Mouse (Mus musculus) neural tube, embryonic 11.5 days (tissue): ENCODE results near the gene Calr3. TPM values are rescaled to one million over a fixed set of nuclear protein-coding genes. Genes with fewer than 3 reads are reported as not detected.

Experiments used
- ATAC-seq: fragments of 200-750 bp; cut with Nextera tagmentation; 2 replicates; pipeline ENCODE4 v1.8.0; 2017; ENCODE audit warnings: moderate number of reproducible peaks, mild to moderate bottlenecking, moderate TSS enrichment, moderate library complexity; ENCODE audit not compliant: insufficient read depth, low FRiP score, low TSS enrichment
- DNase-seq: peaks from one replicate; pipeline ENCODE4 v3.0.0-alpha.2; 2015; ENCODE audit warnings: low spot score
- H3K27ac ChIP-seq: fragments of 300-500 bp; sonication (generic); 2 replicates; pipeline ENCODE4 v1.5.1; 2014; ENCODE audit warnings: low read depth, mild to moderate bottlenecking, low read length
- H3K27me3 ChIP-seq: fragments of 300-500 bp; sonication (generic); 2 replicates; pipeline ENCODE4 v1.6.1; 2014; ENCODE audit warnings: mild to moderate bottlenecking, low read length, mixed read lengths; ENCODE audit not compliant: control insufficient read depth, insufficient read depth
- H3K36me3 ChIP-seq: fragments of 300-500 bp; sonication (generic); 2 replicates; pipeline ENCODE4 v1.6.1; 2014; ENCODE audit warnings: mild to moderate bottlenecking, low read length, moderate library complexity, mixed read lengths; ENCODE audit not compliant: control insufficient read depth, insufficient read depth
- H3K4me1 ChIP-seq: fragments of 300-500 bp; sonication (generic); 2 replicates; pipeline ENCODE4 v1.6.1; 2014; ENCODE audit warnings: low read length, mixed read lengths; ENCODE audit not compliant: control insufficient read depth, insufficient read depth
- H3K4me2 ChIP-seq: fragments of 300-500 bp; sonication (generic); 2 replicates; pipeline ENCODE4 v1.6.1; 2014; ENCODE audit warnings: low read depth, mild to moderate bottlenecking, moderate library complexity
- H3K4me3 ChIP-seq: fragments of 300-500 bp; sonication (generic); 2 replicates; pipeline ENCODE4 v1.5.1; 2014; ENCODE audit warnings: low read depth, low read length
- H3K9ac ChIP-seq: fragments of 300-500 bp; sonication (generic); 2 replicates; pipeline ENCODE4 v1.6.1; 2014; ENCODE audit warnings: mild to moderate bottlenecking, low read length
- H3K9me3 ChIP-seq: fragments of 300-500 bp; sonication (generic); 2 replicates; pipeline ENCODE4 v1.6.1; 2016; ENCODE audit warnings: low read length; ENCODE audit not compliant: control insufficient read depth
- WGBS: fragments of 180-500 bp; shearing (Covaris S2); extraction: QIAGEN DNeasy Blood & Tissue Kit; methylation state at CpG from one replicate; pipeline ENCODE4 v1.1.7; 2014; 5-methylcytosine and 5-hydroxymethylcytosine counted together
- polyA plus RNA-seq: library from polyadenylated mRNA; unstranded; fragments of >200 nt; fragmentation: Nextera tagmentation; extraction: Ambion mirVana; gene quantifications from 2 replicates; pipeline ENCODE4 v1.2.1, GENCODE M21; 2014

Gene Calr3
- 1.2 and 1.9 TPM in 2 replicates for polyA plus RNA-seq

- DNase-seq (peak; percentile 97), ATAC-seq (peak; percentile 99)
- Histone ChIP-seq H3K9ac (peak within 1 kb of the TSS; percentile 71), H3K36me3 (peaks cover 2% of the 10 kb centered on the region; the same call in 1 of the 2 replicates), H3K4me3 (peak within 1 kb of the TSS; percentile 38), H3K9me3 (no peaks in the 10 kb centered on the region), H3K4me1 (no peaks in the 10 kb centered on the region), H3K4me2 (peak within 1 kb of the TSS; percentile 63), H3K27me3 (no peaks in the 10 kb centered on the region), H3K27ac (no peak within 1 kb of the TSS)
- 7% methylated on average over 34 of the region's 34 CpGs for WGBS
Observed at GRCm38 (mm10) chr8:72443338-72443993, at the start of gene Calr3, which contains the start of gene 1700030K09Rik. Gene Calr3, minus strand, starts transcription at chr8:72443870. Gene 1700030K09Rik, plus strand, starts transcription at chr8:72443880.

- peak overlapping the region; percentile 80 for H3K4me2 ChIP-seq
- ATAC-seq: no peak
- H3K27me3 ChIP-seq: no peaks in the 10 kb centered on the region
- H3K36me3 ChIP-seq: peaks cover 9% of the 10 kb centered on the region
- WGBS: 19% methylated on average over 8 of the region's 8 CpGs
- no peak overlapping the region for H3K27ac ChIP-seq
- peak overlapping the region; percentile 91 for H3K4me3 ChIP-seq
- H3K4me1 ChIP-seq: peaks cover 17% of the 10 kb centered on the region
- no peaks in the 10 kb centered on the region for H3K9me3 ChIP-seq
- peak overlapping the region; percentile 68 for H3K9ac ChIP-seq
- DNase-seq: no peak
Observed at GRCm38 (mm10) chr8:72493381-72493780, 49.7 kb upstream of the Calr3 start.

- H3K27me3 ChIP-seq: no peaks in the 10 kb centered on the region
- WGBS: under 1% methylated on average over 50 of the region's 56 CpGs
- ATAC-seq (peak; percentile 97), DNase-seq (peak; percentile 100)
- peak overlapping the region; percentile 91 for H3K4me3 ChIP-seq
- peak overlapping the region; percentile 47 for H3K27ac ChIP-seq
- peaks cover 9% of the 10 kb centered on the region for H3K36me3 ChIP-seq
- peaks cover 17% of the 10 kb centered on the region for H3K4me1 ChIP-seq
- peak overlapping the region; percentile 81 for H3K9ac ChIP-seq
- peak overlapping the region; percentile 92 for H3K4me2 ChIP-seq
- no peaks in the 10 kb centered on the region for H3K9me3 ChIP-seq
Observed at GRCm38 (mm10) chr8:72492622-72493081, 49.0 kb upstream of the Calr3 start.

GRCm38 (mm10) chr8:72491680-72492621 lies 48.3 kb upstream of the Calr3 start, which contains the start of gene Slc35e1:
Gene Slc35e1, minus strand, starts transcription at chr8:72492614.
- Histone ChIP-seq H3K4me3 (peak within 1 kb of the TSS; percentile 91), H3K27me3 (no peaks in the 10 kb centered on the region), H3K36me3 (peaks cover 9% of the 10 kb centered on the region), H3K27ac (peak within 1 kb of the TSS; percentile 49), H3K9me3 (no peaks in the 10 kb centered on the region), H3K9ac (peak within 1 kb of the TSS; percentile 81), H3K4me2 (peak within 1 kb of the TSS; percentile 92), H3K4me1 (peaks cover 17% of the 10 kb centered on the region)
- DNase-seq (peak; percentile 38), ATAC-seq (peak; percentile 65)
- 1% methylated on average over 73 of the region's 98 CpGs for WGBS

GRCm38 (mm10) chr8:72491017-72491416 lies 47.3 kb upstream of the Calr3 start:
- H3K36me3 ChIP-seq: peaks cover 6% of the 10 kb centered on the region; the same call in 1 of the 2 replicates
- H3K4me1 ChIP-seq: peaks cover 17% of the 10 kb centered on the region
- H3K9ac ChIP-seq: no peak overlapping the region
- H3K27ac ChIP-seq: no peak overlapping the region
- H3K4me2 ChIP-seq: peak overlapping the region; percentile 92; the same call in 1 of the 2 replicates
- 90% methylated on average over 2 of the region's 2 CpGs for WGBS
- no peaks in the 10 kb centered on the region for H3K27me3 ChIP-seq
- ATAC-seq (no peak), DNase-seq (no peak)
- H3K4me3 ChIP-seq: no peak overlapping the region
- no peaks in the 10 kb centered on the region for H3K9me3 ChIP-seq

- H3K9me3 ChIP-seq: no peaks in the 10 kb centered on the region
- no peak overlapping the region for H3K27ac ChIP-seq
- H3K36me3 ChIP-seq: peaks cover 11% of the 10 kb centered on the region
- no peak overlapping the region for H3K9ac ChIP-seq
- DNase-seq: no peak
- H3K4me3 ChIP-seq: no peak overlapping the region
- peaks cover 9% of the 10 kb centered on the region; the same call in 1 of the 2 replicates for H3K4me1 ChIP-seq
- no peak overlapping the region for H3K4me2 ChIP-seq
- no peak for ATAC-seq
- no peaks in the 10 kb centered on the region for H3K27me3 ChIP-seq
Observed at GRCm38 (mm10) chr8:72487014-72487413, 43.3 kb upstream of the Calr3 start.

- H3K36me3 ChIP-seq: peaks cover 11% of the 10 kb centered on the region
Observed at GRCm38 (mm10) chr8:72485456-72486199, 42.0 kb upstream of the Calr3 start.

More at GRCm38 (mm10) chr8:72485456-72486199, 42.0 kb upstream of the Calr3 start:
- H3K27ac ChIP-seq: no peak overlapping the region
- H3K27me3 ChIP-seq: no peaks in the 10 kb centered on the region
- no peaks in the 10 kb centered on the region for H3K9me3 ChIP-seq
- DNase-seq (no peak), ATAC-seq (no peak)
- H3K4me1 ChIP-seq: no peaks in the 10 kb centered on the region
- H3K4me2 ChIP-seq: no peak overlapping the region
- H3K4me3 ChIP-seq: no peak overlapping the region
- no peak overlapping the region for H3K9ac ChIP-seq
- WGBS: 86% methylated on average over 6 of the region's 6 CpGs
